Mouse (Mus musculus): ENCODE data around the gene Dpf1.

DNA sequence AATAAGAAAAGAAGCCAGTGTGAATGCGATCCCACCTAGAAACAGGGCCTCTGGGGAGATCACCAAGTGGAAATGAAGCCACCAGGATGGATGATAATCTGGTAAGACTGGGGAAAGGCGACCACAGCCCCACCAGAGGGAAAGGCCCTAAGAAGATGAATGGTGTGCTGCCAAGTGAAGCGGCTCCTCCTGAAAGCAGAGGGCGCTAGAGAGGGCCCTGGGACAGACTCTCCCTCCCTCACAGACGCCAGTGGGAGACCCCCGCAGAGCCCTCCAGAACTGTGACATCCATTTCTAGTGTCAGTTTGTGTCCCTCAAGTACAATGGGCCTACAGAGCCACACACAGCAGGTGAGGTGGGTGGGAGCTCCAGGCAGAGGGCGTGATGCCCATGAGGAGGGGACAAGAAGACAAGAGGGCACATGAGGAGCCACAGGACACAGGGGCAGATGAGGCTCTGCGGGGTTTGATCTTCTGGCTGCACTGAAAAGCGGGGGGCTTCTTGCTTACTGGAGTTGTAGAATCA lies 33.1 kb downstream of the Dpf1 start:
- TF ChIP-seq CTCF (IDR thresholded peaks at IDR 0.05; ENCODE audit: low read depth, low read length) (peak; percentile 52), POLR2A (IDR thresholded peaks at IDR 0.05; ENCODE audit: insufficient read depth, low read length) (no peak)
